Mouse (Mus musculus): Measurements from ENCODE around the gene Cdh3. TPM values are rescaled to one million over a fixed set of nuclear protein-coding genes. Genes with fewer than 3 reads are reported as not detected.

The Cdh3 gene
- total RNA-seq, 2 experiments from 2014 or later: not detected

DNA sequence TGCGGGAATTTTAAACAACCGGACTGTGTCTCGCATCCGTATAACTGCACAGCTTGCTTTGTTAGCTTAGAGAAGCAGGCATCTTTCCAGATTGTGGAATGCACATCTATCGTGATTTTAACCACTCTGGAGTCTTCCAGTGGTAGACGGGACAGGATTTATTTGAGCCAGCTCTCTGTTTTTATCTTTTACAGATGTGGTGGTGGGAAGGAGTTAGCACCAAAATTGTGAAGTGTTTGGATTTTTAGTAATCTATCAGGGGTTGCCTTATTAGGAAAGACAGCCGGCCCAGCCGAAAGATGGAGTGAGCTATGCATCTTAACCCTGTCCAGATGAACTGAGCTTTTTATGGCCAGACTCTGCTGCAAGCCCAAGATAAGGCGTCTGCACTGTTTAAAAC is 11.2 kb downstream of the Cdh3 start:
- no peak for ATAC-seq (replicated peaks; ENCODE audit: low FRiP score, poor library complexity, severe bottlenecking)

DNA sequence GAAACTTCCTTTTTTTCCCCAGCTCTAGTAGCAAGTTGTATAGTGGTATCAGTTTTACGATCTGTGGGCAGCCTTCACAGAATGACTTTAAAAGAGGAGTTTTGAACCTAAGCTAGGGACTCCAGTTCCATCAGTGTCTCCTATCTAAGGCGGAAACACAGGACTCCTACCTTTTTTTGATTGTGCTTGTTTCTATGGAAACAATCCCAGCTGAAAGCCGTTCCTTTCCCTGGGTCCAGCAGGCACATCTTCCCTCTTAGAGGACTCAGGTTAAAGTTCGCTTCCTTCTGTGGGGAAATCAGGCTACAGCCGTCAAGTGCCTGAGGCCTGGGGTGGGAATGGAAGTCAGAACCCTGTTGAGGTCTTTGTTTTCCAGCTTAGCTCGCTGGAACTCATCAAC is 16.0 kb downstream of the Cdh3 start:
- ATAC-seq (replicated peaks; ENCODE audit: low FRiP score, poor library complexity, severe bottlenecking): no peak

DNA sequence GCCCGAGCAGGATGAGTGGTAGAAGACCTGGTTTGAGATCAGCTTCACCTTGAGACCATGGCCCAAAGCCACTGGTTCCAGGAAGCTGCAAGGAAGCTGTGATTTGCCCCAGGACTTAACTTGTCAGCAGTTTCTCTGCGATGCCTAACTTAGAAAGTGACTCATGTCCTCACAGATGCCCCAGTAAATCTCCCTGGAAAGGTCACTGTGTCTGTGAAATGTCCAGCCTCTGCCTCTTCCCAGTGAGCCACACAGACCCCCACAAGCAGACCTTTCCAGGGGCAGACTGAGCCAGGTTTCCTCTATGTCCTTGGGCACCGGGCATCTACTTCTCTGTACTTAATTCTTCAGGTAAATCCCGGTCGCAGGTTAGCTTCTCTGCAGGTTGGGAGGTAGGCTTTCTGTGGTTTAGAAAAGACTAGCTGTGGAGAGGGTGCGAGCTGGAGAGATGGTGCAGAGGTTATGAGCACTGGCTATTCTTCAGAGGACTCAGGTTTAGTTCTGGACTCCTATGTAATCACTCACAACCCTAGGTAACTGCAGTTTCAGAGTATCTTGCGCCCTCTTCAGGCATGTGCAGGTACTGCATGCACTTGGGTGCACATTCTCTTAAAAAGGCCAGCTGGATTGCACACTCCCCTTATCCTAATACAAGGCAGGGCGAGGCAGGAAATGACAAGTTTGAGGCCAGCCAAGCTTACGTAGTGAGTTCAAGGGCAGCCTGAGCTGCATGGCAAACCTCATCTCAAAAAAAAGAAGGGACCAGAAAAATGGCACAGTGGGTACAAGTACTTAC is 16.7 kb downstream of the Cdh3 start:
- ATAC-seq (replicated peaks; ENCODE audit: low FRiP score, poor library complexity, severe bottlenecking): no peak

DNA sequence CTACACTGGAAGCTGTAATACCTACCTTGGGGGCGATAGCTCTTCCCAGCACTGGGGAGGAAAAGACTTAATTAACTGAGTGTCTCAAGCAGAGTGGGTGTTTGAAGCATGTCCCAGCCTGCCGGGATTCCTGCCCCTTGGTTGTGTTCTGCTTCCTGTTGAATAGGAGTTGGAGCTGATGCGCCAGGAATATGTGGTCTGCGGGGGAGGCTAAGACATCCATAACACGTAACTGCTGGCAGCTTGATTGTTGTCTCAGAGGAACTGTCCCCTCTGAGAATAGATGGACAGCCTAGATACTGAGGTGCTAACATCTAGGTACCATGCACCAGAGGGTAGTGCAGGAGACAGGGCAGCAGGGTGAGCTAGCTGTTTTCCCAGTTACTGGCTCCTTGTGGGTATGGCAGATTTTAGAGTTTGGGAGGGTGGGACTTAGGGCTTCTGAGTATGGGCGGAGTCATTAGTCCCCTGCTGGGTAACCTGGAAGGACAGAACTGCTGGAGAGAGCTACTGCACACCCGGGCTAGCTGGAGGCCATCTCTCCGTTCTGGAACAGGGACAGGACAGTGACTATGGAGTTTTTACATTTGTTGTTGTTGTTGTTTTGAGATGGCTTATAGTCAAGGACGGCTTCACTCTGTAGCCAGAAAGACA is 18.0 kb downstream of the Cdh3 start:
- ATAC-seq (replicated peaks; ENCODE audit: low FRiP score, poor library complexity, severe bottlenecking): no peak

DNA sequence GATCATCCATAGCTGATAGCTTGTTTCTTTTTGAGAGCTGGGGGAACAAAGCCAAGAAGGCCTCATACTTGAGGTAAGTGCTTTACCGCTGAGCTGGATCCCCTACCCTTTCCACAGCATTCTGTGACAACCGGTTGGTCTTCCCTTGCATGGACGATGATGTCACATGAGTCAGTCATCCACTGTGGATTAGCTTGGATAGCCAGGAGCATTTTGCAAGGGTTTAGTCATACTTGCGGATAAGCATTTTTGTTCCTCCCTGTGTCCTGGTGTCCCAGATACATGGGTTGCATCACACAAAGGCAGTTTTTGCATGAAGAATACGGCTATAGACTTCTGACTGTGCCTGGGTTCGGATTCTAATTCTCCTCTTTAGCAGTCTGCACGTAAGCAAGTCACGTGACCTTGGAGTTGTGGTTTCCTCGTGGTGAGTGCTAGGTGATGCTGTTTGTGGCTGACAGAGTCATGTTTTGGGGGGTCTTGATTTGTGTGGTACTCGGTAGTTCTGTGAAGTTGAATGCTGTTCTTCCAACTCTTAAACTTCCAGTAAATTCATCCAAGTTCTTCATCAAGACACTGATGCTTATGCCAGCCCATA is 19.3 kb downstream of the Cdh3 start:
- ATAC-seq (replicated peaks; ENCODE audit: low FRiP score, poor library complexity, severe bottlenecking): no peak

DNA sequence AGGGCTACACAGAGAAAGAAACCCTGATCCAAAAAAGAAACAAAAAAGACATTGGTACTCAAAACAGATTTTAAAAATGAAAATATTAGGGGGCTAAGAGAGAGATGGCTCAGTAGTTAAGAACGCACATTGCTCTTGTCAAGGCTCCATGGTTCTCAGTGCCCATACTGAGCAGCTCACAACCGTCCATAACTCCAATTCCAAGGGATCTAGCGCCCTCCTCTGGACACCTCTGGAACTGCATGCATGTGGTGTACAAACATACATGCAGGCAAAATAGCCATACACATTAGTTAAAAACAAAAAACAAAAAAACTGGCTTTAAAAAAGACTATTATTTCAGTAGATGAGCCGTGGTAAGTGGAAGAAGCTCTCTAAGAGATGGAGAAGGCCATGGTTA is 19.9 kb downstream of the Cdh3 start:
- no peak for ATAC-seq (replicated peaks; ENCODE audit: low FRiP score, poor library complexity, severe bottlenecking)

DNA sequence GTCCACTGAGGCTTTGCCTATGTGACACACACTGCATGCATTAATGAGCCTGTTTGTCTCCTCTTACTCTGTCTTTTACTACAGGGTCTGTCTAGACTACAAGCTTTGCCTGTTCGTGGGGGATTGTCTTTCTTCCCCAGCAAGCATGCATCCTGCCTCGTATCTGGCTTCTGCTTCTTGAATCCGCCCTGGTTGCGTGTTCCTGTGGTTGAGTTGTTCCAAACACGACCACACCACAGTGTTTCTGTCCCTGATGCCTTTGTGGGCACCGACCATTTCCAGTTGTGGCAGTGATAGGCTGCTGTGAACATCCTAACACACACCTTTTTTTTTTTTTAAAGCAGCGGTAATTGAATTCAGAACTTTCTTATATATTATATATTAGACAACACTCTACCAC is 23.0 kb downstream of the Cdh3 start:
- no peak for ATAC-seq (replicated peaks; ENCODE audit: low FRiP score, poor library complexity, severe bottlenecking)

DNA sequence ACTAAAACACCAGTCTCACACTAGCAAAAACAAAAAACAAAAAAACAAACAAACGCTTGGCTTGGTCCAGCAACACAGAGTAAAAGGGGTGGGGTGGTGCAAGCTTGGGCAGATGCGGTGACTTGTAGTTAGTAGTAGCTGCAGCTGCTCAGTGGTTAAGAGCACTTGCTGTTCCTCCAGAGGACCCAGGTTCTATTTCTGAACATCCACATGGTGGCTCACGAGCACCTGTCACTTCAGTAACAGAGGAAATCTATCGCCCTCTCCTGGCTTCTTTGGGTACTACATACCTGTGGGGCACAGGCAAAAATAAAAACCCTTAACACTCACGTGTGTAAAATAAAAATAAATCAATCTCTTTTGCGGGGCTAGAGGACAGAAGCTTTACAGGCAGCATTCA is 23.8 kb downstream of the Cdh3 start:
- no peak for ATAC-seq (replicated peaks; ENCODE audit: low FRiP score, poor library complexity, severe bottlenecking)

DNA sequence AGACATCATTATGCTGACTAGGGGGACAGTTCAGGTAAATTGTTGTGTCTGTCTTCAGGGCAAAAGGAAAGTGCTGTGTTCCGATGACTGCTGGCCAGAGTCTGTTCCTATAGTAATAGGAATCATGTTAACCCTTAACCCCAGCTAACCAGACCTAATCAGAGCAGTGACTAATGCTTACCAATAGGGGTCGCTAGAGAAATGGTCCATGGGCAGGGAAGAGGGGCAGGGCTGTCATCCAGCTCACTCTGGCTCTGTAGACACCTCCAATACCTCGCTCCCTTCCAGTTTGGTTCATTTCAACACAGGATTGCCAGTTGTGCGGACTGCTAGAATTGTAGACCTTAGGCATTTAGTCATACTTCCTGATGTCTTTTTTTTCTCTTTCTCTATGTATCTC is 24.8 kb downstream of the Cdh3 start:
- no peak for ATAC-seq (replicated peaks; ENCODE audit: low FRiP score, poor library complexity, severe bottlenecking)

DNA sequence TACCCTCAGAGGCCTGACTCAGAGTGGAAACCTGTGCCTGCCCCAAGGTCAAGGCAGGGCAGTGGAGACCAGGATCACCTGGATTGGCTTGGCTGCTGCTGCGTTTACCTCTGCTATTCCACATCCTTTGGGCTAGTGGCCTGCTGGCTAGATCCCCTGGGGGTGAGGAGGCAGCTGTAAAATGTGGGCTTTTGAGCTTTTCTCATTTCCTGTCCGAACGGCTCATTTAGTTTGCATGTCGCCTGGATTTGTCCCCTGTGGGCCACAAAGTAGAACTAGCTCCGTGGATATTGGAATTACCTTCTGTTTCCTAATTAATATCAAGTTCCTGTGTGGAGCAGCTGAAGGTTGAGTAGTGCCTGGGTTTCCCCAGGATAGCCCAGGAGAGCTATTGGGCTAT is 28.5 kb downstream of the Cdh3 start:
- no peak for ATAC-seq (replicated peaks; ENCODE audit: low FRiP score, poor library complexity, severe bottlenecking)

DNA sequence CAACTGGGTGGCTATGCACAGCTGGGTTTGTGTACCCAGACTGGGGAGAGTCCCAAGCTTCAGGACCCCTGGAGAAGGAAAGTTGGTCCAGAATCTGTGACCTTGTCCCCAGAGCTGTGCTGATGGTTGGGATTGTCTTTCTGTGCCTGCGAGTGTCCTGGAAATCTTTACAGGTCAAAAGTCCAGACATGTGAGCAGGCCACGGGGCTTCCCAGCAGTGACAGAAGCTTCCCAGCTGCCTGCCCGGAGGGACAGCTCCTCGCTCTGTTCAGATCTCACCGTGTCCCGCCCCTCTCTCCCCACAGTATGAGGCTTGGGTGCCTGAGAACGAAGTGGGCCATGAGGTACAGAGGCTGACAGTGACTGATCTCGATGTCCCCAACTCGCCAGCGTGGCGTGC is 30.3 kb downstream of the Cdh3 start:
- ATAC-seq (replicated peaks; ENCODE audit: low FRiP score, poor library complexity, severe bottlenecking): no peak

DNA sequence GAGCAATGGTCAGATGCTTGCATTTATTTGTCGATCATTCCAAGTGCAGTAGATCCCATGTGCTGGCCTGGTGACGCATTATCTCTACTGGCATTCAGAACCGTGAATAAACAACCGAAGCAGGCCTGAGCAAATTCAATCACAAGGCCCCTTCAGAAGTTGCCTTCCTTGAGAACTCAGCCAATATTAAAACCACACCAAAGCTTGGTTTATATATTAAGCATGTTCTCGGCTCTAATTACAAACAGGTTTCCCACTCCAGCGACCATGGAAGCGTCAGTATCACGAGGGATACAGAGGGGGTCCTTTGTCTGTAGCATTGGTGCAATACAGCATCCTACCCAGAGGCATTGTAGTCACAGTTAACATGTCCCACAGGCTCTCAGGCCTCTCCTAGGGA is 32.4 kb downstream of the Cdh3 start:
- no peak for ATAC-seq (replicated peaks; ENCODE audit: low FRiP score, poor library complexity, severe bottlenecking)

DNA sequence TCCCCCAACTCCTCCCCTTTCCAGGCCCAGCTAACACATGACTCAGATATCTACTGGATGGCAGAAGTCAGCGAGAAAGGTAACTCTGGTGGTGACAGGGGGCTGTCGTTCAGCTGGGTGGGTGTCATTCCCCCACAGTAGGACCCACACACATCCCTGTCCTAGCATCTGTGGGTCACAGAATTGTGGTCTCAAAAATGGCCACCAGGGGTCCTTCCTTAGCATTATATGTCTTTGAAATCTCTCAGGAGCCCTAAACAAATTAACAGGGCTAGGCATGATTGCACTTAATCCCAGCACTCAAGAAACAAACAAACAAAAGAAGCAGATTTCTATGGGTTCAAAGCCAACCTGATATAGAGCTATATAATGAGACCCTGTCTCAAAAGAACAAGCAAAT is 34.5 kb downstream of the Cdh3 start:
- ATAC-seq (replicated peaks; ENCODE audit: low FRiP score, poor library complexity, severe bottlenecking): 0 out of 2 replicates have a peak, but pooled peaks have one; percentile 43

DNA sequence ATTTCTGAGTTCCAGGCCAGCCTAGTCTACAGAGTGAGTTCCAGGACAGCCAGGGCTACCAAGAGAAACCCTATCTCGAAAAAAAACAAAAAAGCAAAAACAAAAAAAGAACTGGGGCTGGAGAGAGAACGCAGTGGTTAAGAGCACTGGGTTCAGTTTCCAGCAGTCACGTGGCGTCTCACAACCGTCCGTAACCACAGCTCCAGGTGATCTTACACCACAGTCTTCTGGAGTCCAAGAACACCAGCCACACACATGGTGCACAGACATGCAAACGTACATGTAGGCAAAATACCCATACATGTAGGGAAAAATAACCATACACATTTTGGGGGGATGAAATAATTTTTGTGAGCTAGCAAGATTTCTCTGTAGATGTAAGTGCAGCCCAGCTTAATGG is 36.1 kb downstream of the Cdh3 start:
- no peak for ATAC-seq (replicated peaks; ENCODE audit: low FRiP score, poor library complexity, severe bottlenecking)

DNA sequence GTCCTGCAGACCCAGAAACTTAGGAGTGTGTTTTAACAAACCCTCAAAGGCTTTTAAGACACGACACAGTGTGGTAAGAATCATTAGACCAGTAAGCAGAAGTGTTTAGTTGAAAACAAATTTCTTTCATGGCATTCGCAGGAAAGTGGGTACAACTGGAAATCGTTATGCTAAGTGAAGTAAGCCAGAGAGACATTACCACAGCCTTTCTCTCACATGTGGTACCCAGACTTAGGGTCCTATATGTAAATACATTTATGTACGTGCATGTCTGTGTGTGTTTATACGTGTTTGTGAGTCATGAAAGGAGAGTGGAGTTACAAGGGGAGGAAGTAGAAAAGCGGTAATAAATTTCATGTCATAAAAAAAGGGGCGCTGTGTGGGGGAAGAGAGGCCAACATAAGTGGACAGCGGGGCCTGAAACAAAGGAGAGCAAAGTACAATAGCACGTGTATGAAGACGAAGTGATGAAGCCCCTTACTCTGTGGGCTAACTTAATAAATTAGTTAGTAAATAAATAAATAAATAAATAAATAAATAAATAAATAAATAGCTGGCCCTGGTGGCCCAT is 37.8 kb downstream of the Cdh3 start:
- no peak for ATAC-seq (replicated peaks; ENCODE audit: low FRiP score, poor library complexity, severe bottlenecking)

DNA sequence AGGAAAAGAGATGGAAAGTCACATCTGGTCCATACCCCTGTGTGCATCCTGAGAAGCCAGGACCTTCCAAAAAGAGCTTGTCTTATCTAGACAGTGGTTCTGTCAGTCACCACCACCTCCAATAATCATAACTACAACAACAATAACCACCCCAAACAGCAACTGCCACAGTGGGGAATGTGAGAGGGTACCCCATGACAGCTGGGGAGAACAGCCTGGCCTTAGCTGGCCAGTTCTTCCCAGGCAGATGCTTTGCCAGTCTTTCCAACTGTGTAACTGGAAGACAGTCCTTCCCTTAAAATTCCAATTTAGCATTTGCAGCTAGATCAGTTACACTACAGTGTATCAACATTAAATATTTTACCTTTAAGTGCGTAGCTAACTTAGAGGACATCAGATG is 40.2 kb downstream of the Cdh3 start:
- ATAC-seq (replicated peaks; ENCODE audit: low FRiP score, poor library complexity, severe bottlenecking): no peak

DNA sequence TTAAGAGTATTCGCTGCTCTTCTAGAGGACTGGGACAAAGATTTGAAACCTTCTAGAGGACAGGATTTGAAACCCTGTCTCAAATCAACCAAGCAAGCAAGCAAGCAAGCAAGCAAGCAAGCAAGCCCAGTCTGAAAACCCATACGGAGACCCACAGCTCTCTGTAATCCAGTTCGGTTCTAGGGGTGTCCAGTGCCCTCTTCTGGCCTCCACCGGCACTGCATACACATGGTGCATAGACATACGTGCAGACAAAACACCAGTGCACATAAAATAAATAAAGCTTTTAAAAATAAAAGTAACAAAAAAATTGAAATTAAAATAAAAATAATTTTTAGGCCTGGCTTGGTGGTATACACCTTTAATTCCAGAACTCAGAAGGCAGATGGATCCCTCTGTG is 43.3 kb downstream of the Cdh3 start:
- no peak for ATAC-seq (replicated peaks; ENCODE audit: low FRiP score, poor library complexity, severe bottlenecking)

DNA sequence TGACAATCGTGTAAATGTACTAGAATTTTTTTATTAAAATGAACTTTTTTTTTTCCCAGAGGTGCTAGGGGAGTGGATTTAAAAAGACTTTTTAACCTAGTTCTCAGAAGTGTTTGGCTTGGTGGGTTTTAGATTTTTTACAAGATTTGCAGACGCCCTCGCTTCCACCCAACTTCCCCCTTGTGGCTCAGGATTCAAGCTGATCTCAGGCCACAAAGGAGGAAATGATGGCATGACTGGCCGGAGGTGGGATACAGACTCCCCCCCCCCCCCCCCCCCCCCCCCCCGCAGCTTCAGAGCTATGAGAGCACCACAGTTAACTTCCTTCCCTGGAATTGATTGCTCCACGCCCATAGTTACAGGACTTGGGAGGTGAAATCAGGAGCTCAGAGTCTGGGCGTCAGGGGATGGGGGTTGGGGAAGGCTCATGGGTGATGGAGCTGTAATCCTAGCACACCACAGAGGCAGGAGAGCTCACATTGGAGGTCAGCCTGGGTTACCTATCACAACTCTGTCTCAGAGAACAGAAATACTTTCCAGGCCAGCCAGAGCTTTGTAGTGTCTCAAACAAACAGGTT is 45.5 kb downstream of the Cdh3 start:
- ATAC-seq (replicated peaks; ENCODE audit: low FRiP score, poor library complexity, severe bottlenecking): no peak

DNA sequence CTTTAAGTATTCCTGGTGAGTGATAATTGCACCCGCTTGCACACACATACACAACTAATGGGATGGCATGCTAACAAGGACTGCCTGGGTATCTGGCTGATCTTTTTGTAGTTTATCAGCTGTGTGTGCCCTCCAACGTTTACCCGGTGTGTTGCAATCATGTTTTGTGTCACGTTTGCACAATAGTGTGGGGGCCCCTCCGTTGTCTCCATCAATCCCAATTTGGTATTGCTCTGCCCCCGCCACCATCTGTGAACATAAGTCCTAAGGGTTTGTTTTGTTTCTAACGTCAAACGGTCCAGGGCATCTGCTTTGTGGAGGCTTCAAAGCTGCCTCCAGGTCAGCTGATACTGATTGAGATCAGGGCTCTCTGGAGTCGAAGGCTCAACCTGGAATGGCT is 49.2 kb downstream of the Cdh3 start:
- no peak for ATAC-seq (replicated peaks; ENCODE audit: low FRiP score, poor library complexity, severe bottlenecking)

DNA sequence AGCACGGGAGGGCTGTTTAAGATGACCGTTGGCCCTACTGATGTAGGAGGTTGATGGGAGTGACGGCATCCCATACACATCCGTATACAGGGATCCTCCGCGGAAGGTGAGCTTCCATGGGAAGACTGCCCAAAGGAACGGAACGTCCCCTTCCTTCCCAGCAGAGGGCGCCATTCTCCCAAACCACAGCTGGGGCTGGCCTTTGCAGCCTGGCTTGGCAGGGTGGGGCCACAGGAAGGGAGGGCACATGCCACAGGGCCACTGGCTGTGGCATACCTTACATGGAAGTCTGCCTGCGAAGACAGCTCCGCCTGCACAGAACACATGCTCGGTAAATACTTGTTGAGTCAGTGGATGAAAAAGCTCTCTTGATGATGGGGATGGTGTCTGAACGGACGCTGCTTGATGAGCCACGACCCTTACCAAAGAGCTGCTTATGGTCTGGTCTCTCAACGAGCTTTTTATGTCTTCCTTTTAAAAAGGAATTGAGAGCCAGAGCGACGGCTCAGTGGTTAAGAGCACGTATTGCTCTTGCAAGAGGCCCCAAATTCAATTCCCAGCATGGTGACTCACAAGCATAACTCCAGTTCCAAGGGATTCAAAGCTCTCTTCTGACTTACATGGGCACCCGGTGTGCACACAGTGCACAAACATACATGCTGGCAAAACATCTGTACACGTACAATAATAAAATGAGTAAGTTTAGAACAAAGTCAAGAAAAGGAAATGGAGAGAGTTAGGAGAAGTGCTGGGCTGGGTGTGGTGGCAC is 50.6 kb downstream of the Cdh3 start:
- no peak for ATAC-seq (replicated peaks; ENCODE audit: low FRiP score, poor library complexity, severe bottlenecking)

Measured in erythroblast, adult 5-6 weeks (primary cell).